Mouse (Mus musculus) telencephalon, adult 2 months (tissue): Measurements from ENCODE around the gene Srgap2.
A peak's percentile ranks its signal among the peaks of the same experiment; 100 is the strongest.

ENCODE experiments used
- DNase-seq: peaks from one replicate; pipeline ENCODE4 v3.0.0-alpha.2; 2011; ENCODE audit warnings: low read depth, low spot score

The Srgap2 gene

DNA sequence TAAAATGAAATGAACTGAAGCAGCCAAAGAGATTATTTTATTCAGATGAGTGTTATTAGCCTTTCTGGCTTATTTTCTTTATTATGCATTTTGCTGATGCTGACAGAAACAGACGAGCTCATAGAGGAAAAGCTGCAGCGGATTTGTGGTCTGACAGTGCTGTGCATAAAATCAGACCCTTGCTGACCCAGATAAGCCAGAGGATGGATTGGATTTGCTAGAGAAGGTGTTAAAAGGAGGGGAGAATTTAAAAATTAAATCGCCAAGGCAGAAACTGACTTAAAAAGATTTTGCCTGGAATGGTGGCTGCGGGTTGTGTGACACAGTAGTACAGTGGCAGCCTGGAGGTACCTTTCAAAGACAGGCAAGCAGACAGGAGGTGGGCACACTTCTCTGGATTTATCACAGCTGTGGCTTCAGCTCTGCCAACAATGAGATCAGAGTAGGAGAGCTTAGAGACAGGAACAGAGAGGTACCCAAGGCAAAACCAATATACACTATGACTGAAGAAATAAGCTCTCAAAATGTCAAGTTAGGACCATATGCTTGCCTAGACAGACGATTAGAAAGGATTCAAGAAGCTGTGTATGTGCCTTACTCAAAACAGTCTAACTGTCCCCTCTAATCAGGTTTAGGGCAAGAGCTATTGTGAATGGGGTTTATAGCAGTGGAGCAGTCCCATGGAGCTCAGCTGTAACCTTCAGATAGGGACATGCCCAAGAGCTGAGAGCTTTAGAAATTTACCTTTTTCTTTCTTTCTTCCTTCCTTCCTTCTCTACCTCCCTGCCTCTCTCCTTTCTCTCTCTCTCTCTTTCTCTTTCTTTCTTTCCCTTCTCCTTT lies 109.1 kb downstream of the Srgap2 start:
- peak; percentile 58 for DNase-seq

DNA sequence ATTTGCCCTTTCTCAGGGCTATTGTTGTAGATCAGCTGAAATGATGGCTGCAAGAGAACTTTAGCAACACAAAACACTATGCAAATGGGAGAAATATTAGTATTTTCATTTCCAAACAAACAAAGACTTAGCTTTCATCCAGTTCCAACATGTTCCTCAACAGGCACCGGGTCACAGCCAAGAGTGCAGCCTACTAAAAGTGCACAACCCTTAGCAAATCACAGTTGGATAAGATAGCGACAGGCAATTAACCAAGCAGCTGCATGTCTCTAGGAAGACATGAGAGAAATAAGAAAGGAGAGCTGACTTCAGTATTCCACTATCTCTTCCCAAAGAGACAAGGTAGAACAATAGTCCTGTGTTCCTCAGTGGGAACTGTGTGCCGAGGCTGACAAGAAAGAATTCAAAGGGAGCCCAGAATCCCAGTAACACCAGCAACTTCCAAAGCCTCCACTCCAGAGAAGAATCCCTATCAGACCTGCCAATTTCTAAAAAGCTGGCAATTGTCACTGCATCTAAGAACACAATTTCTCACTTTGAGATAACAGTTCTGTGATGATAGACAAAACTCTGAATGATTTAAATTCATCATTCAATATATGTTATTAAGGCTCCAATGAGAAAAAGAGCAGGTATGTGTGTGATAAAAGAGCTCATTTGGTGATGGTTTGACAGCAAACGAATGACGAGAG lies 109.9 kb downstream of the Srgap2 start:
- no peak for DNase-seq

GRCm38 (mm10) chr1:131403567-131403966 lies 123.6 kb downstream of the Srgap2 start:
- DNase-seq: no peak

- no peak for DNase-seq
These were observed 126.3 kb downstream of the Srgap2 start for GRCm38 (mm10) chr1:131400844-131401243.

DNA sequence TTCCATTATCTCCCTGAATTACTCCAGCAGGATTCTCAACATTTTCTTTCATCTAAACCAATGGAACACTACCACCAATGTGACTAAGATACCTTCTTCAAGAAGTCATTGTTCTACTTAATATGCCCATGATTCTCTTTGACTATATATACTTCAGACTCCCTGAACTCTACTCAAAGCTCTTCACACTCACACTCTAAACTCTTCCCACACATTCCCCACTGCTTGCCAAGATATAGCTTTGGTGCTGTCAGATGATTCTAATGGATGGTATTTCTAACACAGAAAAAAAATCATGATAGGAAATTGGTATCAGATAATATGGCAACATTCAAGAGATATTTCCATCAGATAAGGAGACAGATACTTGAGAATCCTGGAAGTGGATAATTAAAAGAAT lies 129.0 kb downstream of the Srgap2 start:
- DNase-seq: peak; percentile 55

DNA sequence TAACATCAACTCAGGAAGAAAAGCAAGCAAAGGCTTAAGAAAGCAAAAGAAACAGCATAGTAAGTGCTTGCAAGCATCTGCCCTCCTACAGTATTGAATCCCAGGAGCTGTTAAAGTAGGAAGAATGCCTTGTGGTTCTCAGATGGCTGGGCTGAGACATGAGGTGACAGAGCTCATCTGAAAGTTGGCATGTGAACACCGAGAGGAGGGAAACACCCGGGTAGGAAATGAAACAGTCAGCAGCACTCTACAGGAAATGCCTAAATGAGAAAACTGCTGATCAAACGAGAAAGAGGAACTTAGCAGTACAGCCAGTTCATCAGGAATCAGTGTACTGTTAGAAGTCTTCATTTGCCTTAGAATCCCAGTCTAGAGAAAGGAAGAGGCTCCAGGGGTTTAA lies 142.7 kb downstream of the Srgap2 start:
- peak; percentile 52 for DNase-seq

- no peak for DNase-seq
These were observed 145.0 kb downstream of the Srgap2 start for GRCm38 (mm10) chr1:131382184-131382583.

GRCm38 (mm10) chr1:131380254-131380653 lies 146.9 kb downstream of the Srgap2 start:
- DNase-seq: no peak

DNA sequence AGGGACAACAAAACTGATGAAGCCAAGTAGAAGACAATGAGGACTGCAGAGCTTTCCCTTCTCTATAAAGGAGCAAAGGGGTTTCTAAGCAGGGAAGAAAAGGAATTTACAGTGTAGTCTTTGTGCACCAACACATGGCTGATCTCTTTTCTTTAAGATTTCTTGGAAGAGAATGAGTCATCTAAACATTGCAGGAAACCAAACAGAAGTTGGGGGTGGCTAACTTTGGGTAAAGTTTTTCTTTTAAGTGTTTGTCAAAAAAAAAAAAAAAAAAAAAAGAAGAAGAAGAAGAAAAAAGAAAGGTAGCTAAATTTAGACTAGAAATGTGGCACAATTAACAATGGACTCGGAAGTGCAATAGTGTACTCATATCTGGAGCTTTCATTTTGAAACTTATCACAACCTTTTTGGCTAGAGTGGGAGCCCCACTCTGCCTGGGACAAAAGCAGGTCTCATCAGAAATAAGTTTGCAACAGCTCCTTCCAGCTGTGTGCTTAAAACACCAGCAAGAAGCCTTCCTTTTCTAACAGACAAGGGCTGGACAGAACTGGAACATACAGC lies 148.2 kb downstream of the Srgap2 start:
- no peak for DNase-seq

DNA sequence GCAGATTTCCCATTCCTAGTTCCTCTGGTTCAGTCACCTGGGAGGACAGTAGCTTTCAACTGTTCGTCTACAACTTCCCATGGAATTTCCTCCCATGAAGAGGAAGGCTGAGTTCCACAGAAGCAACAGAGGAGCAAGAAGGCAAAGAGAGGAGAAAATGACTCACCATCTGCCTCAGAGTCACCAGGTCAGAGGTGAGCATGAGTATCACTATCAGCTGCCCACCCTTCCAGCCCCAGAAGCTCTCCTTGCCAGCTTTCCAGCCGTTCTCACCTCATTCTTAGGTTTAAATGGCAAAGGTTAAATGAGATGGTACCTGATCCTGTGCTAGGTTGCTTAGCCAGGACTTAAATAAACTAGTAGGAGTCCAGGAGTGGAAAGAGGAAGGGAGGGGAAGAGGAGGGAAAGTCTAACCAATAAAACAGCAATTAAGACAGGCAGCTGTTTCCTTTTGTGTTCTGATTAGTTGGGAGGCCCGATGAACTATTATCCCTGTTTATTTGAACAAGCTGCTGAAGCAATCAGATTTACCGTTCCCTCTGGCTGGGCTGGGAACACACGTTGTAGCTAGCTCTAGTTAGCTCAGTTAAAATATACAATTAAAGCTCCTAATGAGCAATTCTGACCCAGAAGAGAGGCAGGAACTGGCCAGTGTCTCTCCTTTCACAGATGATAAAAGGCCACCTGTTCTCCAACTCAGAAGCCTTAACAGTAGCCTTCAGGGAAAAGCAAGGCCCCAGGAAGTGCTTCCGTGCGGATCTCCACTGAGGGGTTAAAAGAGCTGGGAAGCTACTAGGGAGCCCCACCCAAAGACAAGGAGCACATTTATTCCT lies 148.9 kb downstream of the Srgap2 start:
- DNase-seq: no peak

DNA sequence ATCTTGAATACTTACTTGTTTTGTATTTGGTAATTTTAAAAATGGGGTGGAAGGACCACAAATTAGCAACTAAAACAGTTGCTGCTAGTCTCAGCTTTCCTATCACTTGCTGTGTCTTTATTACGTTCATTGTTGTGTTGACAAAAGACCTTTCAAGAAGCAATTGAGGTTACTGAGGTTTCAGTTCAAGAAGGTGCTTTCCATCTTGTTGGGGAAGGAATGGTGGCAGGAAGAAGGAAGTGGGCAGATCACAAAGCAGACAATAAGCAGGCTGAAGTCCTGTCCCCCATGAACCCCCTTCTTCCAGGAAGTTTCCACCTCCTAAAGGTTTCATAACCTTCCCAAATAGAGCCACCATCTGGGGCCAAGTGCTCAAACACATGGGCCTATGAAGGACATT lies 161.3 kb downstream of the Srgap2 start:
- DNase-seq: no peak

- DNase-seq: no peak
These were observed 162.7 kb downstream of the Srgap2 start for GRCm38 (mm10) chr1:131364432-131364831.

- no peak for DNase-seq
These were observed 163.3 kb downstream of the Srgap2 start for GRCm38 (mm10) chr1:131363887-131364286.

GRCm38 (mm10) chr1:131362089-131362488 lies 165.1 kb downstream of the Srgap2 start:
- no peak for DNase-seq

GRCm38 (mm10) chr1:131360800-131361199 lies 166.4 kb downstream of the Srgap2 start:
- no peak for DNase-seq

DNA sequence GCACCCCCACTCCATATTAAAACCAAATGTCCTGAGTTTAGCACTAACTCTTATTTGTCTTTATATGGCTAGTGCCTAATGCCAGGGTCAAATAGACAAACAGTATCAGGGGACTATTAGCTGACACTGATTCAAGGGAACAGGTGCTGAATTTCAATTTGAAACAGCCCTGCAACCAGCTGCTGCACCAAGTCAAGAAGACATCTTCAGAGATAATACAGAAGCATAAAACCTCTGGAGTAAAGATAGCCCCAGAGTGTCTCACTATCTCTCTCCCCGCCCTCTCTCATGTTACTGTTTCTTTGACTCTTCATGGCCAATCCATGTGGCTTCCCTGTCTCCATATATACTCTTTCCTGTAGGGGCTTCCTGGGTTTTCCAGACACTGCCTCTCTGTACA lies 167.5 kb downstream of the Srgap2 start:
- no peak for DNase-seq

DNA sequence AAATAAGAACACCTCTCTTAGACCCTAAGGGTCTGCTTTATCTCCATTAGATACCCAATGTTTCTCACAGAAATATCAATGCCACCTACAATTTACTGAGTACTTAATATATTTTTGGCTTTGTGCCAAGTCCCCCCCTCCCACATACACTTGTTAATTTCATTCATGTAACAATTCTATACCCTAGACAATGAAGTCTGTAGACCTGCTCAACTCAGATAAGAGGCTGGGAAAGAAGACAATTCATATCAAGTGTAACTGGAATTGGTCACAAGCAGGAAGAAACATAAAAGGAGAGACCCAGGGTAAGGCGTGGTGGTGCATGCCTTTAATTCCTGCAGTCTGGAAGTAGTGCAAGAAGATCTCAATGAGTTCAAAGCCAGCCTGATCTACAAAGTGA lies 169.9 kb downstream of the Srgap2 start:
- DNase-seq: no peak

GRCm38 (mm10) chr1:131351436-131351835 lies 175.7 kb downstream of the Srgap2 start:
- DNase-seq: peak; percentile 61

GRCm38 (mm10) chr1:131349993-131350510 lies 177.1 kb downstream of the Srgap2 start:
- DNase-seq: no peak

- no peak for DNase-seq
These were observed 179.4 kb downstream of the Srgap2 start for GRCm38 (mm10) chr1:131347708-131348107.

DNA sequence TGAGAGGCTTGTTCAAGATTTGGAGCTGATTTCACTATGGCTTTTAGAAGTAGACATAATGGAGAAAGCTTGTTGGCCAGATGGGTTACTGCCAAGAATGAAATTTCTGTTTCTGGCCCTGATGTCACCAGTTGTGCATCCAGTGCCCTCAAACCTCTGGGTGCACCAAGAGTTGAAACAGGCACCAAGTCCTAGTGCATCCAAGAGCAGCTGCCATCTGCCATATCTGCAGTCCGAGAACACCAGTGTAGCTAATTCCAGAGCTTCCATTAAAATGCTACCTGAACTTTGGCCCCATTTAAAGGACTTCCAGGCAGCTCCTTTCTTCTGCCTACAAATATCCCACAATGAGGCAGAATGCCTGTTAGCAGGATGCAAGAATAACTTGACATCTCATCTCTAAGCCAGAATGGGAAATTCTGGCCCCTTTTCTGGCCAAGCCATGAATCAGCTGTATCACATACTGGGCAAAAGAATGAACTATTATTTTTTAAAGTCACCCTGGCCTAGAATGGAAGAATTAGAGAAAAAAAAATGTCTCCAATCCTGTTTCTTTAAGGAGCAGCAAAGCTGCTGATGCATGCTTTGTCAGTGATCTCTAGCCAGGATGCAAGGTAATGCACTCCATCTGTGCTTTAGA lies 180.1 kb downstream of the Srgap2 start:
- no peak for DNase-seq
